8 mouse cellular contexts compared by ENCODE assay signal in genomic region chr7:126396298-126397119, GRCm38 (mm10). TPM values are rescaled to one million over a fixed set of nuclear protein-coding genes. Genes with fewer than 3 reads are reported as not detected.
DNase-seq lines count a peak whose midpoint lies in the region; ATAC-seq and TF ChIP-seq lines count a peak whose summit lies in the region.

Nfatc2ip (minus strand) TSS chr7:126396737.

- no peaks in the 10 kb centered on the region for H3K27me3 ChIP-seq in embryonic facial prominence, embryonic 15.5 days
- H3K27me3 ChIP-seq in limb, embryonic 14.5 days (ENCODE audit: control insufficient read depth, insufficient read depth, low read length): no peaks in the 10 kb centered on the region
- H3K27me3 ChIP-seq in midbrain, postnatal 0 days (ENCODE audit: insufficient read depth, low read length): no peaks in the 10 kb centered on the region

- TF ChIP-seq CTCF in bone marrow, adult 2 months (IDR thresholded peaks at IDR 0.05; ENCODE audit: control insufficient read depth, insufficient read depth, low read length): no peak
- TF ChIP-seq CTCF in midbrain, postnatal 0 days (IDR thresholded peaks at IDR 0.05): no peak

- H3K36me3 ChIP-seq in embryonic facial prominence, embryonic 15.5 days: 0 out of 2 replicates have a peak, but pooled peaks cover 4% of the 10 kb centered on the region
- H3K36me3 ChIP-seq in limb, embryonic 14.5 days (ENCODE audit: control insufficient read depth, insufficient read depth, low read length): peaks cover 2% of the 10 kb centered on the region; the same call in 1 of the 2 replicates
- H3K36me3 ChIP-seq in midbrain, postnatal 0 days (ENCODE audit: insufficient read depth, low read length): no peaks in the 10 kb centered on the region; the same call in 1 of the 2 replicates

- H3K4me2 ChIP-seq in embryonic facial prominence, embryonic 15.5 days (replicated peaks): peak within 1 kb of the TSS; percentile 88
- peak within 1 kb of the TSS; percentile 81 for H3K4me2 ChIP-seq in limb, embryonic 14.5 days (replicated peaks; ENCODE audit: low read depth, low read length, severe bottlenecking)
- peak within 1 kb of the TSS; percentile 91 for H3K4me2 ChIP-seq in midbrain, postnatal 0 days (ENCODE audit: low read depth, low read length, poor library complexity, severe bottlenecking)

- H3K9ac ChIP-seq in embryonic facial prominence, embryonic 15.5 days: peak within 1 kb of the TSS; percentile 68
- peak within 1 kb of the TSS; percentile 68 for H3K9ac ChIP-seq in limb, embryonic 14.5 days (ENCODE audit: low read depth, low read length, severe bottlenecking)
- H3K9ac ChIP-seq in midbrain, postnatal 0 days (replicated peaks; ENCODE audit: low read length, poor library complexity, severe bottlenecking): peak within 1 kb of the TSS; percentile 62

- no peaks in the 10 kb centered on the region for H3K9me3 ChIP-seq in embryonic facial prominence, embryonic 15.5 days (replicated peaks)
- no peaks in the 10 kb centered on the region for H3K9me3 ChIP-seq in limb, embryonic 14.5 days (ENCODE audit: control insufficient read depth, low read length)
- no peaks in the 10 kb centered on the region for H3K9me3 ChIP-seq in midbrain, postnatal 0 days (ENCODE audit: low read length)

- peak; percentile 100 for DNase-seq in 416B (ENCODE audit: low read depth)
- DNase-seq in heart, adult 8-10 months (ENCODE audit: low spot score): peak; percentile 99
- peak; percentile 99 for DNase-seq in kidney, adult 9 months
- DNase-seq in limb, embryonic 14.5 days (ENCODE audit: low spot score): peak; percentile 100
- peak; percentile 100 for DNase-seq in midbrain, postnatal 0 days (ENCODE audit: low spot score)
- DNase-seq in spleen, postnatal 14 days (ENCODE audit: low spot score in 2 of 2): peak; percentile 88 to 90

- H3K4me1 ChIP-seq in bone marrow, adult 2 months (ENCODE audit: control insufficient read depth, insufficient read depth, low read length): no peaks in the 10 kb centered on the region; the same call in 1 of the 2 replicates
- peaks cover 6% of the 10 kb centered on the region for H3K4me1 ChIP-seq in embryonic facial prominence, embryonic 15.5 days
- peaks cover 3% of the 10 kb centered on the region; the same call in 1 of the 2 replicates for H3K4me1 ChIP-seq in limb, embryonic 14.5 days (ENCODE audit: control insufficient read depth, insufficient read depth, low read length)
- H3K4me1 ChIP-seq in midbrain, postnatal 0 days (ENCODE audit: insufficient read depth, low read length): no peaks in the 10 kb centered on the region

- H3K27ac ChIP-seq in bone marrow, adult 2 months (ENCODE audit: control insufficient read depth, insufficient read depth, low read depth, low read length, poor library complexity): peak within 1 kb of the TSS; percentile 44; the same call in 1 of the 2 replicates
- no peak within 1 kb of the TSS for H3K27ac ChIP-seq in embryonic facial prominence, embryonic 15.5 days (replicated peaks)
- H3K27ac ChIP-seq in limb, embryonic 14.5 days (replicated peaks; ENCODE audit: low read depth, low read length): no peak within 1 kb of the TSS; the same call in 1 of the 2 replicates
- peak within 1 kb of the TSS; percentile 27; the same call in 1 of the 2 replicates for H3K27ac ChIP-seq in midbrain, postnatal 0 days (ENCODE audit: low read depth, low read length)

- peak; percentile 100 for ATAC-seq in embryonic facial prominence, embryonic 15.5 days (ENCODE audit: insufficient number of reproducible peaks, low FRiP score, low TSS enrichment, low read depth)
- ATAC-seq in limb, embryonic 14.5 days (ENCODE audit: low FRiP score, low read depth): peak; percentile 100
- ATAC-seq in midbrain, postnatal 0 days (ENCODE audit: low FRiP score): peak; percentile 100

- H3K4me3 ChIP-seq in bone marrow, adult 2 months (replicated peaks; ENCODE audit: control insufficient read depth, low read depth, low read length): peak within 1 kb of the TSS; percentile 87
- peak within 1 kb of the TSS; percentile 98 for H3K4me3 ChIP-seq in embryonic facial prominence, embryonic 15.5 days (replicated peaks)
- peak within 1 kb of the TSS; percentile 92 for H3K4me3 ChIP-seq in limb, embryonic 14.5 days (replicated peaks; ENCODE audit: low read length)
- peak within 1 kb of the TSS; percentile 90 for H3K4me3 ChIP-seq in midbrain, postnatal 0 days (ENCODE audit: low read depth, low read length)

- WGBS in bone marrow, adult 2 months: under 1% methylated on average over 59 of the region's 59 CpGs
- WGBS in embryonic facial prominence, embryonic 15.5 days: under 1% methylated on average over 59 of the region's 59 CpGs
- WGBS in limb, embryonic 14.5 days: under 1% methylated on average over 58 of the region's 59 CpGs
- under 1% methylated on average over 58 of the region's 59 CpGs for WGBS in midbrain, postnatal 0 days

- TF ChIP-seq POLR2A in bone marrow, adult 2 months (IDR thresholded peaks at IDR 0.05; ENCODE audit: borderline replicate concordance, control insufficient read depth, low read depth, low read length): peak; percentile 93
- 0 out of 2 replicates have a peak, but pooled peaks have one; percentile 69 for TF ChIP-seq POLR2A in limb, embryonic 14.5 days (IDR thresholded peaks at IDR 0.05; ENCODE audit: borderline replicate concordance, extremely low read depth, insufficient read depth, insufficient read length)

RNA-seq across cellular contexts. Expression of gene Nfatc2ip, which starts in this region (rescaled TPM):
- polyA plus RNA-seq in bone marrow, adult 2 months (2011; ENCODE audit: insufficient read depth, insufficient read length, low replicate concordance, missing spikeins): 11.1 and 15.1 TPM in 2 replicates
- 2.2 and 3.2 TPM in 2 replicates for polyA plus RNA-seq in embryonic facial prominence, embryonic 15.5 days (2015; fragmentation: Nextera tagmentation; extraction: Ambion mirVana)
- total RNA-seq in heart, adult 8-10 months (2022): 1 to 10 TPM; 3.1 to 6.2 (median 3.9) TPM
- polyA plus RNA-seq in limb, embryonic 14.5 days (2012; rRNA removed): 10.2 and 11.9 TPM in 2 replicates
- 3.1 and 3.5 TPM in 2 replicates for polyA plus RNA-seq in limb, embryonic 14.5 days (2014; fragmentation: Nextera tagmentation; extraction: Ambion mirVana)
- total RNA-seq in midbrain, postnatal 0 days (2014; rRNA removed): 6.0 and 6.7 TPM in 2 replicates
- polyA plus RNA-seq in midbrain, postnatal 0 days (2015; fragmentation: Nextera tagmentation; extraction: Ambion mirVana): 2.3 and 2.4 TPM in 2 replicates

Comparison
In these comparisons a context has a peak if more than half of its experiments do, and no peak if none do; other contexts are left out.
1. H3K27ac ChIP-seq: peak in bone marrow, adult 2 months (single experiment) and midbrain, postnatal 0 days (single experiment); none in embryonic facial prominence, embryonic 15.5 days (single experiment) and limb, embryonic 14.5 days (single experiment).
2. Peak in every context shown above with its lines, with median percentiles within 50 percentile points of each other: DNase-seq, H3K4me3 ChIP-seq, ATAC-seq, H3K4me2 ChIP-seq and H3K9ac ChIP-seq.